Mouse (Mus musculus) heart, embryonic 15.5 days (tissue): Measurements from ENCODE around the gene Pcbd2. TPM values are rescaled to one million over a fixed set of nuclear protein-coding genes. Genes with fewer than 3 reads are reported as not detected.
A peak's percentile ranks its signal among the peaks of the same experiment; 100 is the strongest.

Experiments used
- ATAC-seq: fragments of 200-750 bp; cut with Nextera tagmentation; replicated peaks from 2 replicates; pipeline ENCODE4 v1.8.0; 2017; ENCODE audit warnings: low read depth, moderate TSS enrichment; ENCODE audit not compliant: insufficient number of reproducible peaks, insufficient read depth, low FRiP score
- H3K27ac ChIP-seq: fragments of 300-500 bp; sonication (generic); 2 replicates; pipeline ENCODE4 v1.5.1; 2015; ENCODE audit warnings: mild to moderate bottlenecking, inconsistent platforms
- H3K27me3 ChIP-seq: fragments of 300-500 bp; sonication (generic); 2 replicates; pipeline ENCODE4 v1.6.1; 2015; ENCODE audit warnings: inconsistent platforms
- H3K36me3 ChIP-seq: fragments of 300-500 bp; sonication (generic); 2 replicates; pipeline ENCODE4 v1.6.1; 2015; ENCODE audit warnings: mild to moderate bottlenecking, inconsistent platforms
- H3K4me1 ChIP-seq: fragments of 300-500 bp; sonication (generic); replicated peaks from 2 replicates; pipeline ENCODE4 v1.6.1; 2015; ENCODE audit warnings: inconsistent platforms
- H3K4me2 ChIP-seq: fragments of 300-500 bp; sonication (generic); 2 replicates; pipeline ENCODE4 v1.6.1; 2015; ENCODE audit warnings: inconsistent platforms, mild to moderate bottlenecking, moderate library complexity
- H3K4me3 ChIP-seq: fragments of 300-500 bp; sonication (generic); 2 replicates; pipeline ENCODE4 v1.5.1; 2015; ENCODE audit warnings: mild to moderate bottlenecking, inconsistent platforms
- H3K9ac ChIP-seq: fragments of 300-500 bp; sonication (generic); 2 replicates; pipeline ENCODE4 v1.6.1; 2015; ENCODE audit warnings: mild to moderate bottlenecking, inconsistent platforms
- H3K9me3 ChIP-seq: fragments of 300-500 bp; sonication (generic); replicated peaks from 2 replicates; pipeline ENCODE4 v1.6.1; 2016; ENCODE audit warnings: inconsistent platforms
- WGBS: fragments of 180-500 bp; shearing (Covaris S2); methylation state at CpG from one replicate; pipeline ENCODE4 v1.1.7; 2015; ENCODE audit warnings: mixed read lengths; 5-methylcytosine and 5-hydroxymethylcytosine counted together
- polyA plus RNA-seq: library from polyadenylated mRNA; unstranded; fragments of >200 nt; fragmentation: Nextera tagmentation; extraction: Ambion mirVana; gene quantifications from 2 replicates; pipeline ENCODE4 v1.2.1, GENCODE M21; 2015

Pcbd2 gene
- polyA plus RNA-seq, 1 experiment from 2014 or later = 55.7 TPM

- Histone ChIP-seq H3K9ac (no peak overlapping the region), H3K9me3 (no peaks in the 10 kb centered on the region), H3K27ac (no peak overlapping the region), H3K4me3 (no peak overlapping the region), H3K4me1 (no peaks in the 10 kb centered on the region), H3K4me2 (no peak overlapping the region), H3K36me3 (no peaks in the 10 kb centered on the region), H3K27me3 (0 out of 2 replicates have a peak, but pooled peaks cover 8% of the 10 kb centered on the region)
- 71% methylated on average over 7 of the region's 7 CpGs for WGBS
- no peak for ATAC-seq
These were observed 82.0 kb downstream of the Pcbd2 start for GRCm38 (mm10) chr13:55809041-55809623.

GRCm38 (mm10) chr13:55809707-55810106 lies 82.5 kb downstream of the Pcbd2 start:
- H3K9ac ChIP-seq = no peak overlapping the region
- 90% methylated on average over 10 of the region's 10 CpGs for WGBS
- H3K9me3 ChIP-seq = no peaks in the 10 kb centered on the region
- no peaks in the 10 kb centered on the region for H3K36me3 ChIP-seq
- no peak overlapping the region for H3K4me3 ChIP-seq
- ATAC-seq = no peak
- no peak overlapping the region for H3K27ac ChIP-seq
- H3K27me3 ChIP-seq = 0 out of 2 replicates have a peak, but pooled peaks cover 8% of the 10 kb centered on the region
- H3K4me1 ChIP-seq = no peaks in the 10 kb centered on the region
- no peak overlapping the region for H3K4me2 ChIP-seq

DNA sequence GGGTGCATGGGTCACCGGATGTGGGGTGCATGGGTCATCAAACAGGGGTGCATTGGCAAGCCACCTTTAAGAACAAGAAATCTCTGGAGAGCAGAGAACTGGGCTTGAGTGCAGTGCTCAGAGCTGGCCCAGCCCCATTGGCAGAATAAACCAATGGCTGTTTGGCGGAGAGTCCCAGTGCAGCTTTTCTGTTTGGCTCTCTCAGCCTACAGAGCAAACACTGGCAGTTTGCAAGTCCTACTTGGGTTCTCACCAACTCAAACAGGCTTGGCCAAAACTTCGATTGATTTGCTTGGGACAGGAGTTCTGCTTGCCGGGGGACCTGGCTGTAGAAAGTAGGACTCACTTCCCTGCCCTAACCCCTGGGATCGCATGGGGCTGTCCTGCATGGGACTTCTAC lies 83.8 kb downstream of the Pcbd2 start:
- Histone ChIP-seq H3K4me3 (no peak overlapping the region), H3K9ac (no peak overlapping the region), H3K27ac (no peak overlapping the region), H3K4me1 (no peaks in the 10 kb centered on the region), H3K4me2 (no peak overlapping the region), H3K27me3 (peaks cover 14% of the 10 kb centered on the region), H3K9me3 (no peaks in the 10 kb centered on the region), H3K36me3 (no peaks in the 10 kb centered on the region)
- WGBS = 64% methylated on average over 5 of the region's 5 CpGs
- no peak for ATAC-seq

GRCm38 (mm10) chr13:55813490-55814016 lies 86.4 kb downstream of the Pcbd2 start:
- no peak overlapping the region for H3K4me2 ChIP-seq
- peaks cover 28% of the 10 kb centered on the region for H3K27me3 ChIP-seq
- WGBS = 60% methylated on average over 5 of the region's 5 CpGs
- H3K36me3 ChIP-seq = no peaks in the 10 kb centered on the region
- H3K4me1 ChIP-seq = no peaks in the 10 kb centered on the region
- no peak for ATAC-seq
- H3K4me3 ChIP-seq = no peak overlapping the region
- no peaks in the 10 kb centered on the region for H3K9me3 ChIP-seq
- H3K9ac ChIP-seq = no peak overlapping the region
- no peak overlapping the region for H3K27ac ChIP-seq

DNA sequence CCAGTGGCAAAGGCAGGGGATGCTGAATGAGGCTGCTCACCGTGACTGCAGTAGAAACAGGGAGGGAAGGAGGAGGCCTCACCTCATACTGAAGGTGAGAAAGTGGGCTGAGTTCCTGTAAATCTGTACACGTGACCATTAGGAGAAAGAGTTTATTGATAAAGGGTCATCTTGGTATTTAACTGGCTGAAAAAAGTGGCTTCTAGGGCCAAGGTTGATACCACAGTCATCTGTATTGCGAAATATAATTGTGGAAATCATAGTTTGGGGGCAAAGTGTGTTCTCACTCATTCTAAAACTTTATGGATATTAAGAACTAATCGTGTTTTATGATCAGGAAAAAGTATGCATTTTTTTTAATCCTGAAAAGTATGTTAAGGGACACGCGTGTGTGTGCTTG lies 87.7 kb downstream of the Pcbd2 start:
- 78% methylated on average over 6 of the region's 6 CpGs for WGBS
- Histone ChIP-seq H3K9me3 (no peaks in the 10 kb centered on the region), H3K27ac (no peak overlapping the region), H3K4me1 (no peaks in the 10 kb centered on the region), H3K27me3 (peaks cover 32% of the 10 kb centered on the region), H3K36me3 (no peaks in the 10 kb centered on the region), H3K4me2 (no peak overlapping the region), H3K4me3 (no peak overlapping the region), H3K9ac (no peak overlapping the region)
- ATAC-seq = no peak

DNA sequence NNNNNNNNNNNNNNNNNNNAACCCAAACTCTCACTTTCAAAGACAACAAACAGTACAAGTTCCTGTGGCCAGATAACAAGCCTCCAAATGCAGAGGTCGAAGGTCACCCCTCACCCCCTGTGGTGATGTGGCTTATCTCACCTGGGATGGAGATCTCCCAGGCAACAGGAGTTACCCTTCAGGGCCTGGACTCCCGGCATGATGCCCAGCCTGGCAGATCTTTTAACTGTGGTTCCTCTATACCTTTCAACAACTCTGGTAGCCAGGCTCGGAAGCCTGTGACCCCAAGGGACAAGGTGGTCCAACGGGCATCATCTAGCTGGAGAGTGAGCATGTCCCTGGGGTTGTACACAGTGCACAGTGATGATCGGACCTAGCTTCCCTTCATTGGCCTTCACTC lies 95.3 kb downstream of the Pcbd2 start:
- Histone ChIP-seq H3K27me3 (peaks cover 81% of the 10 kb centered on the region), H3K4me3 (no peak overlapping the region), H3K9ac (no peak overlapping the region), H3K9me3 (no peaks in the 10 kb centered on the region), H3K27ac (no peak overlapping the region), H3K4me2 (no peak overlapping the region), H3K36me3 (no peaks in the 10 kb centered on the region), H3K4me1 (peaks cover 13% of the 10 kb centered on the region)
- ATAC-seq = no peak
- WGBS = 49% methylated on average over 5 of the region's 5 CpGs

DNA sequence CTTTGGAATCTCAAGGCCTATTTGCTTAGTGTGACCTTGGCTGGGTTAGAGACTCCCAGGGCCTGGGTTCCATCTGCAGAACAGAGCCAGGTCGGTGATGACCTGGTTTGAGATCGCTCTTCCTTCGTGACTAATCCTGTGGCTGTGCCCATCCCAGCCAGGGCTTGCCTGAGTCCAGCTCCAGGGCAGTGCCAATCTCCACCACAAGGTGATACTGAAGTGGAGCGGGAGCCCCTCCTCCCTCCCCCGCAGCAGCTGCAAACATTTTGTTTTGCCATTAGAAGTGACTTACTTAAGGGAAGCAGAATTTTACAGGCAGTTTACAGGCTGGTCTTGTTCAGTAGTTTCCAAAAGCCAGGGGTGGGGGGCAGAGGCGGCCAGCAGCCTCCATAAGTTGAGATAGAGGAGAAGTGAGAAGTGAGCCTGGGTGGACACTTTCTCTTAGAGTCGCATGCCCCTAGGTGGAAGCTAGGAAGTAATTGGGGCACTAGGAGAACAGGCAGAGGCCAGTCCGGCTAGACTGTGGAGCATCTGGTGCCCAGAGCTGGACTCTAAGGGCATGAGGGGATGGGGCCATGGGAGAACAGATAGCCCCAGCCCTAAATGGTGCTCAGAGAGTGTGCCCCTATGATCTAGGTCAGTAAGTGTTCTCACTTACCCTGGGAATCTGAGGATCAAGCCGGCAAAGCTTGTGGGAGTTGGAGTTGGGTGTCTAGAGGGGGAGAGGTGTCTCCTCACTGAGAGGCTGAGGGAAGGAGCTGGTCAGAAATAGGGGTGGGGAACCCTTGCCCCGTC lies 97.2 kb downstream of the Pcbd2 start:
- ATAC-seq = no peak
- no peak overlapping the region for H3K9ac ChIP-seq
- no peak overlapping the region for H3K4me3 ChIP-seq
- no peaks in the 10 kb centered on the region for H3K36me3 ChIP-seq
- H3K9me3 ChIP-seq = no peaks in the 10 kb centered on the region
- H3K27me3 ChIP-seq = peaks cover 95% of the 10 kb centered on the region
- H3K4me1 ChIP-seq = peaks cover 21% of the 10 kb centered on the region
- no peak overlapping the region for H3K27ac ChIP-seq
- 17% methylated on average over 10 of the region's 10 CpGs for WGBS
- H3K4me2 ChIP-seq = no peak overlapping the region

GRCm38 (mm10) chr13:55825245-55825681 lies 98.1 kb downstream of the Pcbd2 start:
- Histone ChIP-seq H3K27ac (no peak overlapping the region), H3K4me2 (no peak overlapping the region), H3K9ac (no peak overlapping the region), H3K4me1 (peaks cover 27% of the 10 kb centered on the region), H3K9me3 (no peaks in the 10 kb centered on the region), H3K27me3 (peaks cover 93% of the 10 kb centered on the region), H3K36me3 (no peaks in the 10 kb centered on the region), H3K4me3 (no peak overlapping the region)
- 2% methylated on average over 31 of the region's 32 CpGs for WGBS
- ATAC-seq = no peak; the same call in 1 of the 2 replicates

DNA sequence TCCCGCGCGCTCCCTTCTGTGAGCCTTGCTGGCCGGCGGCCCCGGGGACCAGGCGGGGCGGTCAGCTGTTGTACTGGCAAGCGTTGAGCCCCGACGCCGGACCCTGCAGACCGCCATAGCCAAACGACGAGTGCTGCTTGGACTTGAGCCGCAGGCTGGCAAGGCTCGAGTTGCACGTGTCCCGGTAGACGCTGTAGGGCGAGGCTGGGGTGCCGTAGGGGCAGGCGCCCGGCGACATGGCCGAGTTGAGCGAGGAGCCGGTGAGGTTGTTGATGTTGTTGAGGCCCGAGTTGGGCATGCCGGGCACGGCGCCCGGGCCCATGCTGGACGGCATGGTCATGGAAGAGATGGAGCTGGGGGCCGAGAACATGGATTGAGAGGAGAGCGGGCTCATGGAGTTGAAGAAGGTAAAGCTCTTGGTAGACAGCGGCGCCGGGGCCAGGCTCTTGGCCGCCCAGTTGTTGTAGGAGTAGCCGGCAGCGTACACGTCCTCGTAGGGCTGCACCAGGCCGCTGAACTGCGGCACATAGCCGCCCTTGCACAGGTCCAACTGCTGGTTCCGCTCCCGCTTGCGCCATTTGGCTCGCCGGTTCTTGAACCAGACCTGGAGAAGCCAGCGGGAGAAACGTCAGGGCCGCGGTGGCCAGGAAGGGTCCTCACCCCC lies 99.0 kb downstream of the Pcbd2 start:
- Histone ChIP-seq H3K4me2 (peak overlapping the region; percentile 28; the same call in 1 of the 2 replicates), H3K4me3 (peak overlapping the region; percentile 16; the same call in 1 of the 2 replicates), H3K27ac (no peak overlapping the region), H3K4me1 (peaks cover 36% of the 10 kb centered on the region), H3K9ac (no peak overlapping the region), H3K9me3 (no peaks in the 10 kb centered on the region), H3K36me3 (no peaks in the 10 kb centered on the region), H3K27me3 (peaks cover 93% of the 10 kb centered on the region)
- no peak for ATAC-seq
- 3% methylated on average over 56 of the region's 56 CpGs for WGBS
